Mouse (Mus musculus) gastrocnemius, adult 18-20 months (tissue): ENCODE results near the gene Adtrp. TPM values are rescaled to one million over a fixed set of nuclear protein-coding genes. Genes with fewer than 3 reads are reported as not detected.

Experiments used
- total RNA-seq, 2 experiments: library from RNA; stranded (reverse); gene quantifications; 2 replicates each; pipeline ENCODE4 v1.2.3; 2021

Adtrp gene
- total RNA-seq, 2 experiments from 2014 or later, result 0.50 to 0.64 TPM

Other genes with a start within 250 kb of the Adtrp start
- gene Tmem170b, start 241.8 kb downstream of the Adtrp start, total RNA-seq, result 10 to 100 TPM; 28.1 to 28.7 TPM
- gene Hivep1, start 204.3 kb upstream of the Adtrp start, total RNA-seq, result 10 to 100 TPM; 13.0 to 14.9 TPM